Mouse (Mus musculus) heart, adult 2 months (tissue): ENCODE data around the gene Atp1b1. TPM values are rescaled to one million over a fixed set of nuclear protein-coding genes. Genes with fewer than 3 reads are reported as not detected.

ENCODE experiments used
- DNase-seq, 2 experiments: peaks; one replicate each; pipeline ENCODE4 v3.0.0; 2021
- H3K27ac ChIP-seq: fragments of 200-600 bp; 2 replicates; pipeline ENCODE4 v1.8.1; 2022
- H3K27me3 ChIP-seq: fragments of 200-500 bp; 2 replicates; pipeline ENCODE4 v1.6.1; 2012; ENCODE audit warnings: mild to moderate bottlenecking, low read length, inconsistent platforms, mixed read lengths; ENCODE audit not compliant: control insufficient read depth, insufficient read depth
- H3K36me3 ChIP-seq: fragments of 200-500 bp; 2 replicates; pipeline ENCODE4 v1.6.1; 2012; ENCODE audit warnings: low read length, inconsistent platforms; ENCODE audit not compliant: control insufficient read depth, insufficient read depth
- H3K4me1 ChIP-seq: fragments of 200-500 bp; 2 replicates; pipeline ENCODE4 v1.6.1; 2011; ENCODE audit warnings: low read length; ENCODE audit not compliant: control insufficient read depth, insufficient read depth
- H3K4me3 ChIP-seq: fragments of 200-600 bp; 2 replicates; pipeline ENCODE4 v1.8.1; 2022
- H3K79me2 ChIP-seq: fragments of 200-500 bp; replicated peaks from 2 replicates; pipeline ENCODE4 v1.6.1; 2012; ENCODE audit warnings: mild to moderate bottlenecking, inconsistent platforms, low read length, moderate library complexity, mixed read lengths; ENCODE audit not compliant: control insufficient read depth, insufficient read depth
- H3K9ac ChIP-seq: fragments of 200-500 bp; 2 replicates; pipeline ENCODE4 v1.6.1; 2012; ENCODE audit warnings: low read depth, mild to moderate bottlenecking, control low read depth, inconsistent platforms, low read length, mixed read lengths
- CTCF ChIP-seq: fragments of 200-600 bp; IDR thresholded peaks from 2 replicates; pipeline ENCODE4 v1.8.1; 2022; ENCODE audit warnings: antibody characterized with exemption, mild to moderate bottlenecking, moderate library complexity
- EP300 ChIP-seq: fragments of 200-500 bp; IDR thresholded peaks from 2 replicates; pipeline ENCODE4 v1.6.1; 2011; ENCODE audit warnings: low read depth, low read length, control low read depth; ENCODE audit not compliant: insufficient read depth
- POLR2A ChIP-seq: fragments of 200-500 bp; IDR thresholded peaks from 2 replicates; pipeline ENCODE4 v1.6.1; 2011; ENCODE audit warnings: mild to moderate bottlenecking, low read depth, low read length, control low read depth; ENCODE audit not compliant: insufficient read depth
- WGBS: fragments of 180-500 bp; shearing (Covaris S2); methylation state at CpG from one replicate; pipeline ENCODE4 v1.1.7; 2018; 5-methylcytosine and 5-hydroxymethylcytosine counted together
- intact Hi-C: fragments of 180-260 bp; cut with DNase I; formaldehyde crosslinking; loops from one replicate; pipeline ENCODE4 v1.15.1; 2025
- polyA plus RNA-seq: library from polyadenylated mRNA; depleted of rRNA; stranded (reverse); fragments of >200 nt; gene quantifications from 2 replicates; pipeline ENCODE4 v1.2.3, GENCODE M21; 2012; rRNA removed
- total RNA-seq, 2 experiments: library from RNA; stranded (reverse); gene quantifications; 2 replicates each; pipeline ENCODE4 v1.2.3; 2021

Gene Atp1b1
- total and polyA plus RNA-seq, 3 experiments: 136 to 391 (median 328) TPM

DNA sequence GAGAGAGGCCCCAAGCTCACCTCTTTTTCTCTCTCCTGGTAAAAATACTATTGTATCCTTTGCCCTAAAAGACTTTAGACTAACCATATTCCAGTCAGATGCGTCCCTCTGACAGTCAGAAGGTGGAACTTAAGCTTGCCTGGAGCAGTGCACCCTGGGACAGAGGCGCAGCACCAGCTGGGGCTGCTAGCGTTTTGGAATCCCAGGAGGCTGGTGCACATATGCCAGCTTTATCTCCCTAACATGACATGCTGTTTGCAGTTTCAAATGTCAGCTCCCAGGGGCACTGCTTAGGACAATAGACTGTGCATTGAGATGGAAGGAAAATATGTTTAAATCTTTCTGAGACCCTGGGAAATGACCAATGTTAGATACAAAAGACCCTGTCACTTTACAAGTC is 66.0 kb downstream of the Atp1b1 start:
- TF ChIP-seq EP300: no peak
- TF ChIP-seq CTCF: no peak
- no peak for TF ChIP-seq POLR2A
- Histone ChIP-seq H3K36me3 (no peaks in the 10 kb centered on the region), H3K4me3 (no peak overlapping the region), H3K27me3 (no peaks in the 10 kb centered on the region), H3K27ac (no peak overlapping the region), H3K9ac (no peak overlapping the region), H3K4me1 (no peaks in the 10 kb centered on the region; the same call in 1 of the 2 replicates), H3K79me2 (no peaks in the 10 kb centered on the region)
- intact Hi-C loops: no loop called here
- DNase-seq: peak in 1 of 2 experiments; percentile 10
- 34% methylated on average over 3 of the region's 3 CpGs for WGBS

DNA sequence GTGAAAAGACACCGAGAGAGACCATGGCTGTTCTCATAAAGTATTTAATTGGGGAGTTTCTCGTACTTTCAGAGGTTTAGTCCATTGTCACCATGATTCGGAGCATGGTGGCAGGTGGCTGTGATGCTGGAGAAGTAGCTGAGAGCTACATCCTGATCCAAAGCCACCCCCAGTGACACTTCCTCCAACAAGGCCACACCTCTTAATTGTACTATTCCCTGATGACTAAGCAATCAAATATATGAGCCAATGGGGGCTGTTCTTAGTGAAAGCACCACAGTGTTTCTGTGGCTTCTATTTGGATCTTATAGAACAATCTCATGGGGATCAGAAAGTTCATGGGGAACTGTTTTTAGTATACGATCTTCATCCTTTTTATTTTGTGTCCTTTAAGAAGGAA is 68.4 kb downstream of the Atp1b1 start:
- H3K4me3 ChIP-seq: no peak overlapping the region
- intact Hi-C loops: no loop called here
- H3K9ac ChIP-seq: no peak overlapping the region
- WGBS: 93% methylated on average over 4 of the region's 4 CpGs
- no peaks in the 10 kb centered on the region for H3K36me3 ChIP-seq
- H3K27me3 ChIP-seq: no peaks in the 10 kb centered on the region
- H3K4me1 ChIP-seq: no peaks in the 10 kb centered on the region; the same call in 1 of the 2 replicates
- H3K79me2 ChIP-seq: no peaks in the 10 kb centered on the region
- TF ChIP-seq POLR2A (no peak), CTCF (no peak), EP300 (no peak)
- no peak for DNase-seq
- no peak overlapping the region for H3K27ac ChIP-seq

Other genes starting within 250 kb of the Atp1b1 start
- 1 to 10 TPM; 5.0 to 7.8 TPM for gene Slc19a2, start 209.3 kb downstream of the Atp1b1 start, total RNA-seq
- gene Slc19a2, start 209.3 kb downstream of the Atp1b1 start, polyA plus RNA-seq: 7.6 and 14.6 TPM in 2 replicates
- 1 to 10 TPM; 8.6 to 9.2 TPM for gene Ccdc181, start 182.8 kb downstream of the Atp1b1 start, total RNA-seq
- gene Ccdc181, start 182.8 kb downstream of the Atp1b1 start, polyA plus RNA-seq: 2.7 TPM in 2 replicates
- 1 to 10 TPM; 3.6 to 3.7 TPM for gene Nme7, start 154.2 kb downstream of the Atp1b1 start, total RNA-seq
- gene Nme7, start 154.2 kb downstream of the Atp1b1 start, polyA plus RNA-seq: 2.1 and 3.0 TPM in 2 replicates
- gene Blzf1, start 150.9 kb downstream of the Atp1b1 start, total RNA-seq: 10 to 100 TPM; 23.1 to 23.6 TPM
- 4.7 and 10.2 TPM in 2 replicates for gene Blzf1, start 150.9 kb downstream of the Atp1b1 start, polyA plus RNA-seq